Comparison of ENCODE assay signal across 8 mouse cellular contexts in the genomic region with DNA sequence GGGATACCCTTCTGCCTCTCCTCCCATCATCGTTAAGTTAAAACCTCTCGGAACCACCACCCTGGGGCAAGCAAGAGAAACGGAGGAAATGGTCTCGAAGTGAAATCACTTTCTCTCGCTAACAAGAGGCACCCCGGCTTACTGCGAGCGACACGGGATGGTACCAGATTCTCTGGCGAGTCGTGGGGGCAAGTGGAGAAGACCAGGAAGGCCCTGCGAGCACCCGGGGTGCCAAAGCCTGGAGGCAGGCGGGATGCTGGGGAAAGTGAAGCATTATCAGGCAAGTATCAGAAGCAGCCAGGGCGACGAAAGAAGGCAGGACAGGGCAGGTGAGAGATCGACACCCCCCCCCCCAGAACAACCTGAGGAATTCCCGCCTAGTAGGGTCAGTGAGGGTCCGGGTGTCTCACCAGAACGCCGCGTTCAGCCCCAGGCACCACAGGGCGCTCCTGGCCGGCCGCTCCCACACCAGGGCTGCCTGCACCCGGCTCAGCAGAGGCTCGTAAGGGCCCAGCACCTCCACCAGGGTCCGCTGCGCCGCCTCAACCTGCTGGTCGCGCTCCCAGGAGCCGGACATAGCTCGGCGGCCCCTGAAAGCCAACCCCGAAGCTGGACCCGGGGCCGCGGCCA. TPM values are rescaled to one million over a fixed set of nuclear protein-coding genes. Genes with fewer than 3 reads are reported as not detected.
A peak's percentile ranks its signal among the peaks of the same experiment; 100 is the strongest.
DNase-seq lines count a peak whose midpoint lies in the region; ATAC-seq and TF ChIP-seq lines count a peak whose summit lies in the region.

No protein-coding gene starts in this region.

- H3K79me3 ChIP-seq in C2C12 (ENCODE audit: low read depth): peaks cover 62% of the 10 kb centered on the region

- H3K36me3 ChIP-seq in C2C12 (ENCODE audit: control insufficient read depth, insufficient read depth) (peaks cover 45% of the 10 kb centered on the region), myocyte (ENCODE audit: control insufficient read depth, insufficient read depth) (peaks cover 18% of the 10 kb centered on the region)
- H3K36me3 ChIP-seq in embryonic facial prominence, embryonic 14.5 days (ENCODE audit: control insufficient read depth, insufficient read depth, low read length): peaks cover 29% of the 10 kb centered on the region; the same call in 1 of the 2 replicates

- H3K4me2 ChIP-seq in embryonic facial prominence, embryonic 14.5 days (ENCODE audit: low read depth, low read length): peak overlapping the region; percentile 91
- peak overlapping the region; percentile 93 for H3K4me2 ChIP-seq in myocyte (ENCODE audit: low read depth)

- H3K79me2 ChIP-seq in C2C12 (ENCODE audit: control insufficient read depth, insufficient read depth) (peaks cover 80% of the 10 kb centered on the region), myocyte (ENCODE audit: control insufficient read depth, insufficient read depth) (peaks cover 64% of the 10 kb centered on the region)

- peak; percentile 53 for TF ChIP-seq CTCF in gastrocnemius, adult 2 months (IDR thresholded peaks at IDR 0.05)
- no peak for TF ChIP-seq CTCF in C2C12 (IDR thresholded peaks at IDR 0.05; ENCODE audit: control insufficient read depth, insufficient read depth, insufficient read length)

- H3ac ChIP-seq in C2C12 (ENCODE audit: control insufficient read depth, insufficient read length, low read depth) (peak overlapping the region; percentile 95), myocyte (ENCODE audit: control insufficient read depth, insufficient read length) (peak overlapping the region; percentile 23)

- peak overlapping the region; percentile 91 for H3K27ac ChIP-seq in gastrocnemius, adult 2 months
- H3K27ac ChIP-seq in embryonic facial prominence, embryonic 14.5 days (replicated peaks; ENCODE audit: low read depth, low read length): peak overlapping the region; percentile 79

- H3K9me3 ChIP-seq in embryonic facial prominence, embryonic 14.5 days (ENCODE audit: control insufficient read depth, low read length): no peaks in the 10 kb centered on the region

- H3K27me3 ChIP-seq in C2C12 (ENCODE audit: control insufficient read depth, insufficient read depth, insufficient read length): no peaks in the 10 kb centered on the region
- no peaks in the 10 kb centered on the region for H3K27me3 ChIP-seq in embryonic facial prominence, embryonic 14.5 days (replicated peaks; ENCODE audit: control insufficient read depth, insufficient read depth, low read length)
- H3K27me3 ChIP-seq in myocyte (ENCODE audit: control insufficient read depth, insufficient read depth, insufficient read length): no peaks in the 10 kb centered on the region

- peak; percentile 70 for ATAC-seq in embryonic facial prominence, embryonic 14.5 days (ENCODE audit: low read depth)

- intact Hi-C loops in gastrocnemius, adult 2 months (cut with DNase I): loop anchor here (2.0 kb wide), 1 partner anchor 54 kb away; no protein-coding TSS in a partner anchor

- H3K4me1 ChIP-seq in embryonic facial prominence, embryonic 14.5 days (ENCODE audit: control insufficient read depth, insufficient read depth, low read length): peaks cover 18% of the 10 kb centered on the region

- no peak for DNase-seq in gastrocnemius, adult 2 months
- DNase-seq in gastrocnemius, adult 18-20 months (ENCODE audit: low spot score): no peak
- no peak for DNase-seq in embryonic facial prominence, embryonic 14.5 days (ENCODE audit: low spot score)
- DNase-seq in kidney, postnatal 14 days: peak; percentile 17
- no peak for DNase-seq in right cerebral cortex, postnatal 36 days (ENCODE audit: low spot score in 2 of 2)
- DNase-seq in cerebellum, adult 9-10 months: no peak

- TF ChIP-seq POLR2A in myocyte (IDR thresholded peaks at IDR 0.05; ENCODE audit: insufficient read length, low read depth): no peak

- peak overlapping the region; percentile 99 for H3K4me3 ChIP-seq in gastrocnemius, adult 2 months
- H3K4me3 ChIP-seq in C2C12 (ENCODE audit: insufficient read depth, poor library complexity, severe bottlenecking): peak overlapping the region; percentile 85
- H3K4me3 ChIP-seq in embryonic facial prominence, embryonic 14.5 days (ENCODE audit: low read depth, low read length): peak overlapping the region; percentile 91
- H3K4me3 ChIP-seq in myocyte: peak overlapping the region; percentile 72

- peak overlapping the region; percentile 86 for H3K9ac ChIP-seq in embryonic facial prominence, embryonic 14.5 days (ENCODE audit: low read depth, low read length)

- 1% methylated on average over 36 of the region's 39 CpGs for WGBS in embryonic facial prominence, embryonic 14.5 days

TF ChIP-seq in C2C12, 6 proteins besides CTCF, POLR2A, EP300 and RAD21:
- no peak for TF ChIP-seq CEBPB (IDR thresholded peaks at IDR 0.05; ENCODE audit: low read depth)
- TF ChIP-seq USF1 (IDR thresholded peaks at IDR 0.05; ENCODE audit: low read depth): no peak
- no peak for TF ChIP-seq MYOG (IDR thresholded peaks at IDR 0.05; ENCODE audit: control insufficient read depth, extremely low read depth, insufficient read length)
- no peak for TF ChIP-seq MYOD1 (IDR thresholded peaks at IDR 0.05; ENCODE audit: control insufficient read depth, insufficient read length, low read depth)
- no peak for TF ChIP-seq MAX (IDR thresholded peaks at IDR 0.05)
- TF ChIP-seq FOSL1 (IDR thresholded peaks at IDR 0.05; ENCODE audit: insufficient read depth, low read length, poor library complexity, severe bottlenecking): no peak
TF ChIP-seq in C2C12: peak in this region for 0.

TF ChIP-seq in myocyte, 11 proteins besides CTCF, POLR2A, EP300 and RAD21:
- no peak for TF ChIP-seq TCF3 (IDR thresholded peaks at IDR 0.05; ENCODE audit: insufficient read length, low read depth)

RNA-seq across cellular contexts. Expression of a gene that starts 0.4 kb away (rescaled TPM):
- 10 to 100 TPM; 30.3 to 31.1 TPM for total RNA-seq in gastrocnemius, adult 2 months (2021)
- total RNA-seq in gastrocnemius, adult 18-20 months (2021): 10 to 100 TPM; 27.1 to 30.4 TPM
- polyA plus RNA-seq in C2C12 (2012; fragmentation: generic; extraction: Trizol) (25.7 TPM), myocyte (2012; fragmentation: generic; extraction: Trizol) (41.2 TPM)
- 10.4 and 12.1 TPM in 2 replicates for polyA plus RNA-seq in embryonic facial prominence, embryonic 14.5 days (2014; fragmentation: Nextera tagmentation; extraction: Ambion mirVana)

RNA-seq across cellular contexts. Expression of a gene that starts 0.5 kb away (rescaled TPM):
- total RNA-seq in gastrocnemius, adult 2 months (2021): 10 to 100 TPM; 22.0 to 30.2 TPM
- 10 to 100 TPM; 24.7 to 26.2 TPM for total RNA-seq in gastrocnemius, adult 18-20 months (2021)
- polyA plus RNA-seq in C2C12 (2012; fragmentation: generic; extraction: Trizol) (115 TPM), myocyte (2012; fragmentation: generic; extraction: Trizol) (87.5 TPM)
- polyA plus RNA-seq in embryonic facial prominence, embryonic 14.5 days (2014; fragmentation: Nextera tagmentation; extraction: Ambion mirVana): 55.7 and 60.2 TPM in 2 replicates

RNA-seq across cellular contexts. Expression of a gene that starts 24.0 kb away (rescaled TPM):
- total RNA-seq in gastrocnemius, adult 2 months (2021): 1 to 10 TPM; 1.5 to 2.2 TPM
- total RNA-seq in gastrocnemius, adult 18-20 months (2021): 1 to 10 TPM; 1.7 to 2.0 TPM
- polyA plus RNA-seq in C2C12 (2012; fragmentation: generic; extraction: Trizol): 24.0 TPM
- polyA plus RNA-seq in embryonic facial prominence, embryonic 14.5 days (2014; fragmentation: Nextera tagmentation; extraction: Ambion mirVana): 27.2 and 34.4 TPM in 2 replicates
- 7.1 TPM for polyA plus RNA-seq in myocyte (2012; fragmentation: generic; extraction: Trizol)

RNA-seq across cellular contexts. Expression of a gene that starts 32.2 kb away (rescaled TPM):
- total RNA-seq in gastrocnemius, adult 2 months (2021): 10 to 100 TPM; 12.5 to 14.4 TPM
- 10 to 100 TPM; 12.3 to 14.4 TPM for total RNA-seq in gastrocnemius, adult 18-20 months (2021)
- 39.7 TPM for polyA plus RNA-seq in C2C12 (2012; fragmentation: generic; extraction: Trizol)
- 45.8 and 55.2 TPM in 2 replicates for polyA plus RNA-seq in embryonic facial prominence, embryonic 14.5 days (2014; fragmentation: Nextera tagmentation; extraction: Ambion mirVana)
- polyA plus RNA-seq in myocyte (2012; fragmentation: generic; extraction: Trizol): 29.3 TPM

RNA-seq across cellular contexts. Expression of a gene that starts 36.5 kb away (rescaled TPM):
- 1 to 10 TPM; 2.4 to 3.6 TPM for total RNA-seq in gastrocnemius, adult 2 months (2021)
- 1 to 10 TPM; 2.7 to 3.3 TPM for total RNA-seq in gastrocnemius, adult 18-20 months (2021)
- polyA plus RNA-seq in C2C12 (2012; fragmentation: generic; extraction: Trizol) (0.13 TPM), myocyte (2012; fragmentation: generic; extraction: Trizol) (0.18 TPM)
- polyA plus RNA-seq in embryonic facial prominence, embryonic 14.5 days (2014; fragmentation: Nextera tagmentation; extraction: Ambion mirVana): 6.6 and 8.4 TPM in 2 replicates
